Mouse (Mus musculus) C2C12 (cell line): ENCODE data around the gene Mdk. TPM values are rescaled to one million over a fixed set of nuclear protein-coding genes. Genes with fewer than 3 reads are reported as not detected.

Experiments used
- H3K27me3 ChIP-seq: one replicate; pipeline ENCODE4 v1.6.1; 2011; ENCODE audit not compliant: control insufficient read depth, insufficient read depth, insufficient read length
- H3K36me3 ChIP-seq: one replicate; pipeline ENCODE4 v1.6.1; 2011; ENCODE audit not compliant: control insufficient read depth, insufficient read depth
- H3K4me3 ChIP-seq: one replicate; pipeline ENCODE4 v1.5.1; 2011; ENCODE audit warnings: mild to moderate bottlenecking, control low read depth; ENCODE audit not compliant: poor library complexity, insufficient read depth, severe bottlenecking
- H3K79me2 ChIP-seq: one replicate; pipeline ENCODE4 v1.6.1; 2011; ENCODE audit not compliant: control insufficient read depth, insufficient read depth
- H3K79me3 ChIP-seq: one replicate; pipeline ENCODE4 v1.6.1; 2011; ENCODE audit warnings: low read depth, control low read depth
- H3ac ChIP-seq: one replicate; pipeline ENCODE3; 2011; ENCODE audit warnings: low read depth; ENCODE audit not compliant: control insufficient read depth, insufficient read length
- CEBPB ChIP-seq: IDR thresholded peaks from one replicate; pipeline ENCODE4 v1.6.1; 2011; ENCODE audit warnings: low read depth, mild to moderate bottlenecking, control low read depth, moderate library complexity
- CTCF ChIP-seq: IDR thresholded peaks from one replicate; pipeline ENCODE4 v1.5.1; 2011; ENCODE audit not compliant: control insufficient read depth, insufficient read depth, insufficient read length
- FOSL1 ChIP-seq: IDR thresholded peaks from one replicate; pipeline ENCODE4 v1.8.0; 2011; ENCODE audit warnings: mild to moderate bottlenecking, low read length; ENCODE audit not compliant: poor library complexity, insufficient read depth, severe bottlenecking
- MAX ChIP-seq: IDR thresholded peaks from one replicate; pipeline ENCODE4 v1.6.1; 2011; ENCODE audit warnings: mild to moderate bottlenecking, control low read depth
- MYOD1 ChIP-seq: IDR thresholded peaks from one replicate; pipeline ENCODE4 v1.6.1; 2011; ENCODE audit warnings: low read depth; ENCODE audit not compliant: control insufficient read depth, insufficient read length
- MYOG ChIP-seq: IDR thresholded peaks from one replicate; pipeline ENCODE4 v1.6.1; 2011; ENCODE audit not compliant: control insufficient read depth, insufficient read length; ENCODE audit errors: extremely low read depth
- USF1 ChIP-seq: IDR thresholded peaks from one replicate; pipeline ENCODE4 v1.6.1; 2011; ENCODE audit warnings: low read depth, mild to moderate bottlenecking, control low read depth, moderate library complexity
- polyA plus RNA-seq: library from polyadenylated mRNA; unstranded; fragments of >200 nt; fragmentation: generic; extraction: Trizol; gene quantifications from one replicate; pipeline ENCODE4 v1.2.1, GENCODE M21; 2012; ENCODE audit warnings: missing spikeins

Mdk gene
- polyA plus RNA-seq, 1 experiment, result 0.33 TPM

DNA sequence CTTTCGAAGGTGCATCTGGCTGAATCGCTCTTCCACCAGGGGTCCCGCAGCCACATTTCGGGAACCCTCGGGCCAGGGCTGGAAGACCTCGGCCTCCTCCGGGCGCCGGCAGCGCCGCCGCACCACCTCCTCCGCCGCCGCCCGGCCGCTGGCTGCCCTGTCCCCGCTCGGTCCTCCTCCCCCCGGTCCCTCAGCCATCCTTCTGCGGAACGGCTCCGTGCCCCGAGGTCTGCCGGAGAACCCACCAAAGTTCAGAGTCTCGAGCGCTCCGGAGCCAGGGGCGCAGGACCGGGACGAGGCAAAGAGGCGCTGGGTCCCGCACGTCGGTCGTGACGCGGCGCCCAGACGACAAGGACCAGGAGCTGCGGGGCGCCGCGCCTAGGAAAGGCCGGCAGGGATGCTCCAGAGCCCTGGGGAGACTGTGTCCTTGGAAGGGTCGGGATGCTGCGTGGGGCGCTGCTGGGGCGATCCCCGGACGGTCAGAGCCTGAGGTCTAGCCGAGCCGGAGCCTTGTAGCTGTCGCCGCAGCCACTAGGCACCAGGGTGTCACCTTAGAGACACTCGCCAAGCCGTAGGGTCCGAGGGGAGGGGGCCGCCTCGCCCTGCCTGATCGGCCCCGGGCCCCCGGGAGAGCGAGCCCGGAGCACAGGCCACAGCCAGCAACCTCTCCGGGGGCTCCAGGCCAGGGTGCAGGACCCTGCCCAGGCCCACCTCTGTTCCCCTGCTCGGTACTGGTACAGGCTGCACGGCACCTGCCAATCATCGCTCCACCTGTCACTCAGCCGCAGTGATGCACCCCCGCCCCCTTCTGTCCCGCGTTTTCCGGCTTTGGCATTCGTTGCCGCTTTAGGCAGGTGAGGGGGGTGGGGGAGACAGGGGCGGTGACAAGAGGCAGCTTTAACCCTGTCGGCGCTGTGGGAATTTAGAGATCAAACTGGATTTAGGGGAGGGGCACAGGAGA is 43.8 kb upstream of the Mdk start, which contains the start of gene Dgkz:
Gene Dgkz, minus strand, starts transcription at position 284 of the 961 bp plus-strand sequence.
- TF ChIP-seq CTCF (no peak), MAX (no peak), FOSL1 (no peak), MYOD1 (no peak), USF1 (no peak), MYOG (no peak), CEBPB (no peak)
- H3ac ChIP-seq, result no peak within 1 kb of the TSS
- no peaks in the 10 kb centered on the region for H3K36me3 ChIP-seq
- H3K79me2 ChIP-seq, result no peaks in the 10 kb centered on the region
- peaks cover 29% of the 10 kb centered on the region for H3K27me3 ChIP-seq
- H3K4me3 ChIP-seq, result no peak within 1 kb of the TSS
- H3K79me3 ChIP-seq, result no peaks in the 10 kb centered on the region

DNA sequence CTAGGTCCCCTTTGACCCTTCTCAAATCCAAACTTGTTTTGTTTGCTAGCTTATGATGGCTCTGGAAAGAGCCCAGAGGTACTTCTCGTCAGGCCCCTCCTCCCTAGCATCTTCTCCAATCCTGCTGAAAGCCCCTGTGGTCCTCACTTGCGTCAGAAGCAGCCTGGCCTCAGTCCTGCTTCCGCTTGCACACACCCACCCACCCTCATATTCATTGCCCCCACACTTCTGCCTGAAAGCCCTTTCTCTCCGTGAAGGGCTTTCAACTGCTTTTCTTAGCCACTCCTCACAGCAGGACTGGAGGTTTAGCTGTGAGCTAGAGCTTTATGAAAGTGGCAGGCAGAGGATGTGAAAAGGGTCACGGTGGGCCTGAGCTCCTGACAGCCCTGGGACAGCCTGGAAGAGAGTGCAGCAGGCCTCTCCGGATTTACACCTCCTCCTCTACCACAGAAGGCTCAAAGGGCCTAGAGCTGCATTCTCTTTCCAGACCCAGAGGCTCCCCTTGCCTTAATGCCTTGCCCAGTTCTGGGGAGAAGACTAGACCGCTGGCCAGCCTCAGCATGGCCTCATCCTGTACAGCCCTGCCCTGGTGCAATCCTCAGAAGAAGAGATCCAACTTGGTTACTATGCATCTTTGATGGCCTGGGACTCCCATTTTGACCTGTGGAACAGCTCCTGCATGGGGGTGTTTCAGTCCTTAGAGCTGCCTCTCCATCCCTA is 41.5 kb upstream of the Mdk start:
- H3K27me3 ChIP-seq, result peaks cover 29% of the 10 kb centered on the region

DNA sequence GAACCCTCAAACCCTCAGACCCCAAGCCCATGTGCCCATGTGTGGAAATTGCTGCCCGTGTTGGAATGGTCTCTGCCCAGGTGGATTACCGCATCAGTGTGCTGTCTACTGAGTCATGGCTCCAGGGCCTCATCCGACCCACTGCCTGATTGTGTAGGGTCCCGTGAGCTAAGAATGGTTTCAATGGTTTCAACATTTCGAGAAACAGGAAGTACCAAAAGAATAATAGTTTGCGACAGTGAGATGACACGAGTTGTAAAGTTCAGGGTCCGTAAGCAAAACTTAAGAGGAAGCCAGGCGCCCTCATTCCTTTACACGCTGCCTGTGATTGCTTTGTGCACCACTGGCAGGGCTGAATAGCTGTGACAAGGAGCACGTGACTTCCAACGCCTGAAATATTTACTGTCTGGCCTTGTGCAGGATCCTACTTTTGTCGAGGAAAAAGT is 40.0 kb upstream of the Mdk start:
- TF ChIP-seq MYOG, result no peak
- no peak for TF ChIP-seq MYOD1
- H3K79me2 ChIP-seq, result no peaks in the 10 kb centered on the region
- H3K4me3 ChIP-seq, result no peak overlapping the region
- peaks cover 27% of the 10 kb centered on the region for H3K27me3 ChIP-seq
- H3K79me3 ChIP-seq, result no peaks in the 10 kb centered on the region
- no peak overlapping the region for H3ac ChIP-seq
- H3K36me3 ChIP-seq, result no peaks in the 10 kb centered on the region

More for the DNA sequence above, 41.5 kb upstream of the Mdk start:
- TF ChIP-seq FOSL1, result no peak
- no peak for TF ChIP-seq MAX
- no peak for TF ChIP-seq CTCF
- TF ChIP-seq MYOD1, result no peak
- TF ChIP-seq CEBPB, result no peak
- no peak for TF ChIP-seq MYOG
- no peak for TF ChIP-seq USF1
- Histone ChIP-seq H3K79me2 (no peaks in the 10 kb centered on the region), H3K79me3 (no peaks in the 10 kb centered on the region), H3ac (no peak overlapping the region), H3K36me3 (no peaks in the 10 kb centered on the region), H3K4me3 (no peak overlapping the region)

DNA sequence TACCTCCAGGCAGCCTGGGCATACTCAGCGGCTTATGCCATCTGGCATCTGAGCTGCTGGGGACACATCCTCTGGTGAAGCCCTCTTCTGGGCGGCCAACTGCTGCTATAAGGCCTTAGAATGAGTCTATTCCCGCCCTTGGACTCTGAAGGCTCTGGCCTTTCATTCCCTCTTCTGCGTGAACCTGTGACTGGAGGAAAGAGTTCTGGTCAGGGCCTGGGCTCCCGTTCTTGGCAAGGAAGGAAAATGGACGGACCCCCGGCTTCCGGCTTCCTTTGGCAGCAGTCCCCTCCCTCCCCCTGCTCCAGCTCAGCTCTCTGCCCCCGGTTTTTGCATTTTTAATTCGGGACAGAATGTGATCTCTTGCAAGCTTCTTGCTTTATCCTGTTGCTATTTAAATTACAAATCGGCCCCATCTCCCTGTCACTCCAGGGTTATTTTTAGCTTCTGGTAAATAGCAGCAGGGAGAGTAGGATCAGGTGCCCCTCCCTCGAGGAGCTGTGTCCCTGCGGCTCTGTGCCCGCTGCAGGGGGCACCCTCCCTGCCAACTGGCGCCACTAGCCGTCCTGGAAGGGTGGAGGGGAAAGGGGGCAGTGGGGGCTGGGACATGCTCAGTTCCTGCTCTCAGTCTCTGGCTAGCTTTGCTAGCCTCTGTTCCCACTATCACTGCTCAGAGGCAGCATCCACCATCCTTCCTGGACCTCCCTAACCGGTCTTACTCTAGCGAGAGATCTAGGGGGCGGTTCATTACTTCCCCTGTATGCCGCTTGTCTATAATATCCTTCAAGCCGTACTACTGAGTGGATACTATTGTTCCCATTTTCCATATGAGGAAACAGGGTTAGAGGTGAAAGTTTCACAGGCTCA is 39.4 kb upstream of the Mdk start:
- H3K79me2 ChIP-seq, result no peaks in the 10 kb centered on the region
- no peak overlapping the region for H3K4me3 ChIP-seq
- no peak for TF ChIP-seq CEBPB
- TF ChIP-seq MYOD1, result no peak
- TF ChIP-seq MYOG, result no peak
- TF ChIP-seq FOSL1, result no peak
- TF ChIP-seq CTCF, result no peak
- TF ChIP-seq MAX, result no peak
- TF ChIP-seq USF1, result no peak
- H3K27me3 ChIP-seq, result peaks cover 20% of the 10 kb centered on the region
- no peaks in the 10 kb centered on the region for H3K36me3 ChIP-seq
- H3K79me3 ChIP-seq, result no peaks in the 10 kb centered on the region
- no peak overlapping the region for H3ac ChIP-seq

DNA sequence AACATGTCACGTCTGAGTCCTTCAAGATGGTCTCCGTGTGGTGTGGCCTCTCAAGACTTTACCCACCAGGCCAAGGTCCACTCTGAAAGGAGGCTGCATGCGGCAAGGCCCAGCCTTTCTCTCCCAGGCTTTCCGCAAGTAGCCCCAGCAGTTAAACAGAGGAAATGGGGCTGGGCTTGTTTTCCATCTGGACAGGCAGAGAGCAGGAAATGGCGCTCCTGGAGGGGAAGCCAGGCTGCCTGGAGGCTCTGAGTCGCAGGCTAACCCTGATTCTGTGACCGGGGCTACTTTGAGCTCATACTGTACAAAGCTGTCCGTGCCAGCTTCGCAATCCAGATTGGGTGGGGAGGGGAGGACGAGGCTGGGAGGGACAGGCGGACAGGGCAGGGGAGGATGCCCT is 35.9 kb upstream of the Mdk start:
- Histone ChIP-seq H3K79me3 (peaks cover under 1% of the 10 kb centered on the region), H3K4me3 (no peak overlapping the region), H3K36me3 (no peaks in the 10 kb centered on the region), H3ac (no peak overlapping the region), H3K27me3 (no peaks in the 10 kb centered on the region), H3K79me2 (peaks cover 3% of the 10 kb centered on the region)
- no peak for TF ChIP-seq CEBPB
